Mouse (Mus musculus) brain, embryonic 14.5 days (tissue): ENCODE results near the gene Flt3.

ENCODE experiments used
- CTCF ChIP-seq: fragments of 200-500 bp; IDR thresholded peaks from 2 replicates; pipeline ENCODE4 v1.5.1; 2012; ENCODE audit warnings: inconsistent platforms, mild to moderate bottlenecking, moderate library complexity, borderline replicate concordance; ENCODE audit not compliant: insufficient read depth, insufficient read length; ENCODE audit errors: extremely low read depth
- POLR2A ChIP-seq: fragments of 200-500 bp; IDR thresholded peaks from 2 replicates; pipeline ENCODE4 v1.6.1; 2012; ENCODE audit warnings: mild to moderate bottlenecking, inconsistent platforms, borderline replicate concordance; ENCODE audit not compliant: poor library complexity, insufficient read depth, insufficient read length, severe bottlenecking; ENCODE audit errors: extremely low read depth

DNA sequence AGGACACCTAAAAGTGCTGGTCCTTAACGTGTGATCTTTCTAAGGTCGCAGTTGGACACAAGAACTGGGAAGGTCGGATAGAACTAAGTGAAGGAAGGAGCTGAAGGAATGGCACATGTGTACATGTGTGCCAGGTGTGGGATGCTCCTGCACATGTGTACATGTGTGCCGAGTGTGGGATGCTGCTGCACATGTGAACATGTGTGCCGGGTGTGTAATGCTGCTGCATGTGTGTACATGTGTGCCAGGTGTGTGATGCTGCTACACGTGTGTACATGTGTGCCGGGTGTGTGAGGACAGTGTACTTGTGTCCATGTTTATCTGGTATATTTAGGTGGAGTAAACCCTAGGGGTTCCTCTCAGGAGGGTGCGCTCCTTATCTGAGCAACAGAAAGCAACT is 32.6 kb upstream of the Flt3 start:
- TF ChIP-seq POLR2A (no peak), CTCF (no peak)
